Mouse (Mus musculus) spleen, postnatal 36 days (tissue): ENCODE data around the gene Pax2.

Source experiments
- DNase-seq, 2 experiments: peaks; one replicate each; pipeline ENCODE4 v3.0.0; 2022; ENCODE audit warnings: low spot score in 2 of 2, mixed read lengths in 1 of 2

Gene Pax2

GRCm38 (mm10) chr19:44755693-44756420 is at the start of gene Pax2:
TSS of gene Pax2 (plus strand) at chr19:44756045.
- no peak for DNase-seq

- no peak for DNase-seq
Measured at GRCm38 (mm10) chr19:44708885-44709284, 47.0 kb upstream of the Pax2 start.

GRCm38 (mm10) chr19:44716731-44717600 is 38.9 kb upstream of the Pax2 start:
- DNase-seq = no peak

- DNase-seq = no peak
Measured at GRCm38 (mm10) chr19:44719292-44720193, 36.3 kb upstream of the Pax2 start.

- DNase-seq = no peak
Measured at GRCm38 (mm10) chr19:44720194-44720521, 35.7 kb upstream of the Pax2 start.

GRCm38 (mm10) chr19:44723611-44724440 is 32.0 kb upstream of the Pax2 start:
- DNase-seq = no peak

- no peak for DNase-seq
Measured at GRCm38 (mm10) chr19:44725951-44726791, 29.7 kb upstream of the Pax2 start.

- no peak for DNase-seq
Measured at GRCm38 (mm10) chr19:44734116-44734515, 21.7 kb upstream of the Pax2 start.

GRCm38 (mm10) chr19:44734682-44735081 is 21.2 kb upstream of the Pax2 start:
- DNase-seq = no peak

- no peak for DNase-seq
Measured at GRCm38 (mm10) chr19:44740300-44740699, 15.5 kb upstream of the Pax2 start.

GRCm38 (mm10) chr19:44741091-44741763 is 14.6 kb upstream of the Pax2 start:
- no peak for DNase-seq

GRCm38 (mm10) chr19:44741764-44742127 is 14.1 kb upstream of the Pax2 start:
- DNase-seq = no peak

- no peak for DNase-seq
Measured at GRCm38 (mm10) chr19:44742131-44743020, 13.5 kb upstream of the Pax2 start.

GRCm38 (mm10) chr19:44743021-44743415 is 12.8 kb upstream of the Pax2 start:
- no peak for DNase-seq

GRCm38 (mm10) chr19:44743961-44744520 is 11.8 kb upstream of the Pax2 start:
- no peak for DNase-seq

- DNase-seq = no peak
Measured at GRCm38 (mm10) chr19:44745741-44746140, 10.1 kb upstream of the Pax2 start.

- DNase-seq = no peak
Measured at GRCm38 (mm10) chr19:44746541-44747024, 9.3 kb upstream of the Pax2 start.

- no peak for DNase-seq
Measured at GRCm38 (mm10) chr19:44747471-44747870, 8.4 kb upstream of the Pax2 start.
